Mouse (Mus musculus): ENCODE measurements at regions not wholly inside any gene's neighbourhood (a gene's known extent, or its start where the extent isn't known, plus 50 kb on each side); places are given as distances from the start of the nearest gene placed in this dataset.
"Not testable (repeated sequence)": the region's sequence is repeated elsewhere in the genome, so short reads cannot be mapped to it uniquely, and the experiment has no call there.

GRCm38 (mm10) chr17:47269053-47269891, 99.4 kb upstream of the Mrps10 start:
- no peak for DNase-seq

GRCm38 (mm10) chr17:47267843-47268242, 100.8 kb upstream of the Mrps10 start:
- DNase-seq, result no peak

- no peak for DNase-seq
Observed at GRCm38 (mm10) chr17:47267076-47267475, 101.6 kb upstream of the Mrps10 start.

DNA sequence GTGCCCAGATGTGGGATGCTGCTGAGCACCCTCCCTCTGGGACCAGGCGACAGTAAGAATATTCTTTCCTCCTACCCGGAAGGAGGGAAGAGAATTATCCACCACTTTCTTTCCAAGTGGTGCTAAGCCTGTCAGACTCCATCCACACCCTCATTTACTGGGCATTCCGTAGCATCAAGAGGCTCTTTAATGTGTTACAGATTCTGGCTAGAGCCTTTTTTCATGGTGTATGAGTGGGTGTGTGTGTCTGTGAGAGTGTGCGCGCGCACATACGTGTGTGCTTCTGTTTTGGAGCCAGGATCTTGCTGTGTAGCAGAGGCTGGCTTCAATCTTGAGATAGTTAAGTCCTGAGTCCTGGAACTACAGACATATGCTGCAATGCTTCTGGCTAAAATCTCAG, 102.4 kb upstream of the Mrps10 start:
- DNase-seq, result no peak

DNA sequence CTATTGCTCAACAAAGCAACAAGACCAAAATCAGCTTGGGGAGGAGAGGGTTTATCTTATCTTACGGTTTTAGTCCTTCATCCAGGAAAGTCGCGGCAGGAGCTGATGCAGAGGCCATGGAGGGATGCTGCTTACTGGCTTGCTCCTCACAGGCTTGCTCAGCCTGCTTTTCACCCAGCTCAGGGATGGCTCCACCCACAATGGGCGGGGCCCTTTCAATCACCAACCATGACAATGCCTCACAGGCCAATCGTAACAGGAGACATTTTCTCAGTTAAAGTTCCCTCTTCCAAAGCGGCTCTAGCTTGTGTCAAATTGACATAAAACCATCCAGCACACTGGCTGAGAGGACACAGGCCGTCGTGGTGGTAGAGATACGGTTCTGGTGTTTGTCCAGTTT, 105.7 kb upstream of the Mrps10 start:
- DNase-seq, result no peak

DNA sequence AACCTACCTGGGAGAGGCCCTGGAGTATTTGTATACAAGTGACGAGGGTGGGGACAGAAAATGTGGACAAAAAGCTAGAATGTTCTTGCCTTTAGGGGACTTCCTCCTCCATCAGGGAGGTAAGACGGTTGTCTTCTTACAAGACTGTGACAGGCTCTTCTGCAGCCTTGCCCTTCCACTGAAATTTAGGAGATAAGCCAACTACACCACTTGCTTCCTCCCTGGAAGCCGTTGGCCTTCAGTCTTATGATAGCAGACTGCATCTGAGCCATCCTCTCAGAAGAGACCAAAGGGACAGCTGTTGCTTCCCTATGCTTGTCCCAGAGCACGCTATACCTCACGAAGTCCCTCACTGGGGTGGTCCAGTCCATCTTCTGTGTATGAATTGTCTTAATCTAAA, 106.5 kb upstream of the Mrps10 start:
- DNase-seq, result no peak

DNA sequence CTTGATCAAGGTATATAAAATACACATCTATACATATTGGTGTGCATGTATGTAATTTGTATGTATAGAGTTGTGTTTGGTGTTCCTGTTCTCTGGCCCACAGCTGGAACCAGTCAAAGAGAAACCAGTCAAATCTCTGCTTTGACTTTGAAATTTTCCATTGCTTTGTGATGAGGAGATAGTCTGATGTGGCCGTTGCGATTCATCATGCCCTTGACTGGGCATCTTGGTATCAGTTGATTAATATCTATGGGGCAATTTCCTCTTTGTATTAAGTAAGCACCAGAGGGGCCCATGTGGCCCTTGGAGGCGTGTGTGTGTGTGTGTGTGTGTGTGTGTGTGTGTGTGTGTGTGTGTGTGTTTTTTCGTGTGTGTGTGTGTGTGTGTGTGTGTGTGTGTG, 107.7 kb upstream of the Mrps10 start:
- DNase-seq, result no peak

- no peak for DNase-seq
Observed at GRCm38 (mm10) chr17:47258296-47258695, 110.4 kb upstream of the Mrps10 start.

GRCm38 (mm10) chr17:47255209-47255608, 113.5 kb upstream of the Mrps10 start:
- DNase-seq, result no peak

DNA sequence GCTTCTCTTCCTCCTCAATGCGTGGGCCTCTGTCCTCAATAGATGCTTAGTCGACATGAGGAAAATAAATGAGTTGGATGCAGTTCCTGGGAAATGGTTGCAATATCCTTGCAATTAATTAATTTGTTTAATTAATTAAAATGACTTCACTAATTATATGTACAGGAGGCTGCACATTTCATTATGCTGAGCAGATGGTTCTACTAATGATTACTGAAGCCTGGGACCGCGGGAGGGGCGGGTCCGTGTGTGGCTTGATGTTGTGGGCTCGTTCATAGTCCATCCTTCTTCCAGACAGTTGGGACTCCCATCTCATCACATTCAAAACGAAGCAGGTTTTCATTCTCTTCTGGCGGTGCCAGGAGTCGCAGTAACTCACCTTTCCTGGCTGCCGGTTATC, 114.7 kb upstream of the Mrps10 start:
- DNase-seq, result no peak

DNA sequence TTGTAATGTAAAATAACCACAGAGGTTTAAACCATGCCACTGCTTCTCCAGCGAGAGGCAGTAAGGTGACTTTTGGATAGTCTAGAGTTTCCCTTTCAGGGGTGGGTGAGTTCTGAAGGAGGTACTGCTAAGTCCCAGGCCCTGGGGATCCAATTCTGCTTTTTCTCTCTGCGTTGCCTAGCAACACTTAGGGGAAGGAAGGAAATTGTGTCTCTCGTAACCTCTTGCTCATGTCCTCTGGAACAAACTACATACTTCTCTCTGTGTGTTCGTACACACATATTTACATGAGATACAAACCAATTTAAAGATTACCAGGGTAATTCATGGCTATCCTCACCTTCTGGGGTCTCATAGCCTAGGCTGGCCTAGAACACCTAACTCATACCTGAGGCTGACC, 118.7 kb upstream of the Mrps10 start:
- DNase-seq, result no peak

DNA sequence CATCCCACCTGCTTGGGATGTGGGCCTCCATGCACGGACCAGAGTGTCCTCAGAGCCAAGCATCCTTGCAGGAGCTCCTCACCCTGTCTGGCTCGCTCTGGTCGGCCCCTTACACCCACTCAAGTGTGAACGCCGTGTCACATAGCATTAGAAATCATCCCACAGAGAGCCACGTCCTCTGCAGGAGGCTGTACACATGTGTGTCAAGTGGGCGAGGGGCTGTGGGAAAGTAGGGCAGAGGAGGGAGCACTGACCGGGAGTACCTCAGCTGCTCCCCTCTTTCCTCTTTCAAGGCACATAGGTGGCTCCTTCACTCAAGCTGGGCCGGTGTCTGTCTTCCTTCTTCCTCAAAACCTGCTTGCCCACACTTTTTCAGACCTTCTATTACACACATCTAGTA, 119.5 kb upstream of the Mrps10 start:
- no peak for DNase-seq

DNA sequence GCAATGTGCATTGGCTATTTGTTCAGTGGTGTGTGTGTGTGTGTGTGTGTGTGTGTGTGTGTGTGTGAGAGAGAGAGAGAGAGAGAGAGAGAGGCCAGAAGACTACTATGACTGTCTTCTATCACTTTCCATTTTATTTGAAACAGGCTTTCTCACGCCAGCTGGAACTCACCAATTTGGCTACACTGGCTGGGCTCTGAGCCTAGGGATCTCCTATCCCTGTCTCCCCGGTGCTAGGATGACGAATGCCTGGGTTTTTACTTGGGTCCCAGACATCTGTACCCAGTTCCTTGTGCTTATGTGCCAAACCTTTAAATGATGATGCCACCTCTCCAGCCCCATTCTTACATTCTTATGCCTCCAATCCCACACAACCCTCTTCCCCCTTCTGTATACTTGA, 120.6 kb upstream of the Mrps10 start:
- no peak for DNase-seq

- DNase-seq, result no peak
Observed at GRCm38 (mm10) chr17:47247516-47247915, 121.2 kb upstream of the Mrps10 start.

DNA sequence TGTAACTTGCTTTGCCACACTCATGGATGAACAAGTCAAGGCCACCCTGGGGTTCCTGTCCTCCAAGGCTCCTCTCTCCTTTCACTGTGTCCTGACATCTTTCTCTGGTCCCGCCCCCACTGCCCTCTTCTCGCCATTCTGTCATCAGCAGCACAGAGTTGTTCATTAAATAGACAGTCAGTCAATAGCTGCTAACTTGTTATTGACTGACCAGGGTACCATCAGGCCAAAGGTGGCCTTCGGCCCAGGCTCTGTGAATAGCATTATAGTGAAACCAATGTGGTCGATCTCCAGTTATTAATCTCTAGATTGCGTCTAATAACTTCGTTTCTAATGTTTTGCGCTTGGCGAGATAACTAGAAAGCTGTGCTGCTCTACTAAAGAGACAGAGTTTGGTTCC, 122.1 kb upstream of the Mrps10 start:
- no peak for DNase-seq

- no peak for DNase-seq
Observed at GRCm38 (mm10) chr17:47245635-47246034, 123.1 kb upstream of the Mrps10 start.

DNA sequence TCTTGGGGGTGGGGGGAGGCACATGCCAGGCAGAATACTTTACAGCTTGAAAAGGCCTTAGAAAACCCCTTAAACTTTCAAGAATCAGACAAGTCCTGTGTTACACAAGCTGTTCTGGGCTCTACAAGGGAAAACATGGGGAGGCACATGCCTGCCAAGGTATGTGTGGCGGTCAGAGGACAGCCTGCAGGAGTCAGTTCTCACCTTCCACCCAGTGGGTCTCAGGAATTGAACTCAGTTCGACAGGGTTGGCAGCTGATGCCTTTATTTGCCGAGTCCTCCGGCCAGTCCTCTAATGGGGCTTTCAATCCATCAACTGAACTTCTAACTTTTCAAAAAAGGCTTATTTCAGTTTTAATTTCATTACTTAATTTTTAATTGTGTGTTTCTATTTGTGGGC, 129.6 kb upstream of the Mrps10 start:
- DNase-seq, result no peak

- not testable (repeated sequence) for DNase-seq
Observed at GRCm38 (mm10) chr17:47237881-47238280, 130.8 kb upstream of the Mrps10 start.

GRCm38 (mm10) chr17:47234343-47234742, 134.3 kb upstream of the Mrps10 start:
- no peak for DNase-seq

GRCm38 (mm10) chr17:47233003-47233678, 135.5 kb upstream of the Mrps10 start:
- no peak for DNase-seq

DNA sequence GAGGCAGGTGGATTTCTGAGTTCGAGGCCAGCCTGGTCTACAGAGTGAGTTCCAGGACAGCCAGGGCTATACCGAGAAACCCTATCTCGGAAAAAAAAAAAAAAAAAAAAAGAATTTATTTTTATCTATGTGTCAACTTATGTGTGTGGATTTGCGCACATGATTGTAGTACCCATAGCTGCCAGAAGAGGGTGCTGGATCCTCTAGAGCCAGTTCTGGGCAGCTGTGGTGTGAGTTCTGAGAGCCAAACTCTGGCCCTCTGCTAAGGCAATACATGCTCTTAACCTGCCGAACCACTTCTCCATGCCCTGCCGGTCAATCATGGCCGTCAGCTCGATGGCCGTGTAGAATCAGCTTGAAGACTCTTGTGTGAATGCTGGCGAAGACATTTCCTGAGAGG, 138.0 kb upstream of the Mrps10 start:
- DNase-seq, result peak in 1 of 2 experiments; percentile 5

GRCm38 (mm10) chr17:47226391-47226790, 142.3 kb upstream of the Mrps10 start:
- no peak for DNase-seq

GRCm38 (mm10) chr17:47225306-47226269, 143.1 kb upstream of the Mrps10 start:
- DNase-seq, result no peak

Measured in B cell, adult 2 months (primary cell).